Mouse (Mus musculus): ENCODE data around the gene Vps37d.
"Not testable (repeated sequence)": the region's sequence is repeated elsewhere in the genome, so short reads cannot be mapped to it uniquely, and the experiment has no call there.

The Vps37d gene

DNA sequence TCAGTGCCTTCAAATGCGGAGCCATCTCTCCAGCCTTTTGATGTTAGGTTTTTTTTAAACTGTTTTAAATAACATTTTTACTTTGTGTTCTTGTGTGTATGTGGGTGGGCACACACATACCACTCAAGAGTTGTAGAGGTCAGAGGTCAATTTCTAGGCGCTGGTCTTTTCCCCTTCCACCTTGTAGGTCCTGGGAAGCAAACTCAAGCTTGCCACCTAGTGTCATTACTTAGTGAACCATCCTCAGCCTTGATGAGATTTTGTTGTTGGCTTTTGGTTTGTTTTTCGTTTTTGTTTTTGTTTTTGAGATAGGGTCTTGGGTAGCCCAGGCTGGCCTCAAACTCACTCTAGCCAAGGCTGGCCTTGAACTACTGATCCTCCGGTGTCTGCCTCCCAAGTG lies 2.4 kb downstream of the Vps37d start:
- no peak for DNase-seq (ENCODE audit: low spot score in 2 of 2)

DNA sequence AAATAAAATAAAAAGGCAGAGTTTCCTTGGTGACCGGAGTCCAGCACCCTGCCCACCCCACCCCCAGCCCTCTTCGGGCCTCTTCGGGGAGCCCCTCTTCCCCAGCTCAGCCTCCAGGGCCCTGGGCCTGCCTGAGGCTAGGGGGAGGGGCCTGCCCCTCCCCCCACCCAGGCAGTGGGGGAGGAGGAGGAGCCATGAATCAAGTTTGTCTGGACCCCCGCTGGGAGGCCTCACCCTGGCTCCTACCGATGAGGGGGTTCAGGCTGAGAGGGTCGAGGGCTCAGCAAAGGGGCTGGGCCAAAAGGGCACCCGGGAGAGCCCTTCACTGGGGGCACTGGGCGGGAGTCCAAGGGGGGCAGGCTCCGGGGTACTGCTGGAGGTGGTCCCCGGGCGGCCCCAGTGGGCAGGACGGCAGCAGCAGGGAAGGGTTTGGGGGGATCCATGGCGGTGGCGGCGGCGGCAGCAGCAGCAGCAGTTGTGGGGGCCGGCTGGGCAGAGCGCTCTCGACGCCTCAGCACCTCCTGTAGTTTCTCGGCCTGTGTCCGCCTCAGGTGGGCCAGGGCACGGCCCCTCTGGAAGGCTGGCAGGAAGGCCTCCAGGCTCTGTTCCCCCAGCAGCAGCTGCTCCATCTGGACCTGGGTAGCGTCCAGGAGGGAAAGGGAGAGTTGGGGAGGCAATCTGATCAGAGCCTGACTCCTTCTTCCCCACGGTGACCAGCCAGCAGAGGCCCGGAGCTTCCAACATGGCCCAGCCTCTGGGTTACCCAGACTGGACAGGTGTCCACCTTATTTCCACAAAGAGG lies 4.5 kb downstream of the Vps37d start:
- DNase-seq (ENCODE audit: low spot score in 2 of 2): no peak

DNA sequence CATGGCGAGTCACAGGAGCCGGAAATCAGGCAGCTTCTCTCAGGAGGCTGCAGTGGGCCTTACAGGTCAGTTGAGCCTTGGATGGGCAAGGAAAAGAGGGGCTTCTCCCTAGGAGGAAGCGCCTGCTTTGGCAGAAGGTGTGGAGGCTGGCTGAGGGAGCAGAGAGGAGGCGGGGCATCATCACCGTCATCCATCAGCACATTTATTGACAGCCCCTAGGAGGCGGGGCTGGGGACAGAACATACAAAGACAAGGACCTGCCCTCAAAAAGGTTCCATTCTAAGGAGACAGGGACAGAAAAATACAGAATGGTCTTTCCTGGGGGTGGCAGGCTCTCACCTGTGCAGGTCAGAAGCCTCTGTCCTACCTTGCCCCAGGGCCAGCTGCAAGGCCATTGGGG lies 5.3 kb downstream of the Vps37d start:
- DNase-seq (ENCODE audit: low spot score in 2 of 2): no peak

DNA sequence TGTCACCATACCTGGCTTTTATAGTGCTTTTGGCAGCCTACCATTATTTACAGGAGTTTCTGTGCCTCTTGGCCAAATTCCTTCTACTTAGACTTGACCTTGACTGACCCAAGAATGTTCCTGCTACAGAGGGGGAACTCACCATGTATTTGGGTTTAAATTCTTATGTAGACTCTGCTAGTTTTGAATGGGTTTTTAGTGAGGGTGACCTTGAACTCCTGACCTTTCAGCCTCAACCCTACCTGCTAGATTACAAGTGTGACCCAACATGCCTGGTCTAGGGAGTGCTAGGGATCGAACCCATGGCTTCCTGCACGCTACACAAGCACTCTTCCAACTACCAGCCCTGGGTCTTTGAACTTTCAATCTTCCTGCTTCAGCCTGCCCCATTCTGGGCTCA lies 6.0 kb downstream of the Vps37d start:
- DNase-seq (ENCODE audit: low spot score in 2 of 2): no peak

DNA sequence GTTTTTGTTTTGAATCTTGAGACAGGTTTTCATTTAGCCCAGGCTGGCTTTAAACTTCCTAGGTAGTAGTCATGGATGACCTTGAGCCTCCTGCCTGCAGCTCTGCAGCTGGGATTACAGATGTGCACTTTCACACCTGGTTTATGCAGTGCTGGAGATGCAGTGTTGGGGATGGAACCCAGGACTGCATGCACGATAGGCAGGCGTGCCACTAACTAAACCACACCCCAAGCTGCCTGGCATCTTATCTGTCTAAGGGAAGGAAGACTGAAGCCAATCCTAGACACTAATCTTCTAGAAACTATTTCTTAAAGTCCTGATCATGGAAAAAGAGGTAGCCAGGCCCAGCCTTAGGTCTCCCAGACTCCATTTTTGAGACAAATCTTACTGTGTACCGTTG lies 7.6 kb downstream of the Vps37d start:
- DNase-seq (ENCODE audit: low spot score in 2 of 2): no peak

DNA sequence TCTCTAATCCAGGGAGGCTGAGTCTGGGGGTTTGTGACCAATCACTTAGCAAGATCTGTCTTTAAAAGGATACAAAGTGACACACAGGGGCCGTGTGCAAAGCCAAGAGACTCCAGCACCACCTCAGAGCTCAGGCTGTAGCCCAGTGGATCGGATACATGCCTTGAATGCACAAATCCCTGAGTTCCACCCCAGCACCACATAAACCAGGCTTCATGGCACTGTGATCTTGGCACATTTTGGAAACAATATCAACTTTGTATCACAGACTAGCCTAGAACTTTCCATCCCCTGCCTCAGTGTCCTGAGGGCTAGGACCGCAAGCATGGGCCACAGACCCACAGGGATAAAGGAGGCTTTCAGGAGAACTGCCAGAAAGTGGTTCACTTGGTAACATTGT lies 12.1 kb downstream of the Vps37d start:
- DNase-seq (ENCODE audit: low spot score in 2 of 2): no peak

DNA sequence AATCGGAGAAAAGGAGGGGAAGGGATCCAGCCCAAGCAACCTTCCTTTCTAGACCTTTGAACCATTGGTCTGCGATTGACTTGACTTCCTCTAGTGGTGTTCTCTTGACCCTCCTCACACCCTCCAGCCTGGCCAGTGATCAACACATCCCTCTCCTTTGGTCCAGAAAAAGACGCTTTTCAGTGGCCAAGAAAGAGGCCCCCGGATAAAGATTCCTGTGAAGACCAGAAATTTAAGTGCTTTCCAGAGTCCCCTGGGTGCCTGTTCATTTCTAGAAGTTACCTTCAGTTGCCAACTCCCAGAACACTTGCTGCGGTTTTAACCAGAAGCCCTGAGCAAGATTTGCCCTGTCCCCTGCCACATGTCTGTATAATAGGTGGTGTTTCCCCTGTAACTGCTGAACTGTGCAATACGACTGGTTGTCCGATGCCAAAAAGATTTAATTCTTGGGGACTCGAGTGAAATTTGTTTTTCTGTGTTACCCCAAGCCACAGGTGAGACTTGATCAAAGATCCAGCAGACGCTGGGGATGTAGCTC lies 13.1 kb downstream of the Vps37d start, which contains the start of gene Bud23:
Gene Bud23 (minus strand): TSS at position 51 of the 538 bp plus-strand sequence.
- DNase-seq (ENCODE audit: low spot score in 2 of 2): not testable (repeated sequence)

DNA sequence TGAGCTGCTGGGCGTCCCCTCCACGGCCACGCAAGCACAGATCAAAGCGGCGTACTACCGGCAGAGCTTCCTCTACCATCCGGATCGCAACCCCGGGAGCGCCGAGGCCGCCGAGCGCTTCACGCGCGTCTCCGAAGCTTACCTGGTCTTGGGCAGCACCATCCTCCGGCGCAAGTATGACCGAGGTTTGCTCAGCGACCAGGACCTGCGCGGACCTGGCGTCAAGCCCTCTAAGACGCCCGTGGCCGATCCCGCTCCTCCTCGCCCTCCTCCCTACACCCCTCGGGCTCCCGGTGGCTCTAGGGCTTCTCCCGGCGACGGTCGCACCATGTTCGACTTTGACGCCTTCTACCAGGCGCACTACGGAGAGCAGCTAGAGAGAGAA lies 13.7 kb downstream of the Vps37d start:
- DNase-seq (ENCODE audit: low spot score in 2 of 2): no peak

DNA sequence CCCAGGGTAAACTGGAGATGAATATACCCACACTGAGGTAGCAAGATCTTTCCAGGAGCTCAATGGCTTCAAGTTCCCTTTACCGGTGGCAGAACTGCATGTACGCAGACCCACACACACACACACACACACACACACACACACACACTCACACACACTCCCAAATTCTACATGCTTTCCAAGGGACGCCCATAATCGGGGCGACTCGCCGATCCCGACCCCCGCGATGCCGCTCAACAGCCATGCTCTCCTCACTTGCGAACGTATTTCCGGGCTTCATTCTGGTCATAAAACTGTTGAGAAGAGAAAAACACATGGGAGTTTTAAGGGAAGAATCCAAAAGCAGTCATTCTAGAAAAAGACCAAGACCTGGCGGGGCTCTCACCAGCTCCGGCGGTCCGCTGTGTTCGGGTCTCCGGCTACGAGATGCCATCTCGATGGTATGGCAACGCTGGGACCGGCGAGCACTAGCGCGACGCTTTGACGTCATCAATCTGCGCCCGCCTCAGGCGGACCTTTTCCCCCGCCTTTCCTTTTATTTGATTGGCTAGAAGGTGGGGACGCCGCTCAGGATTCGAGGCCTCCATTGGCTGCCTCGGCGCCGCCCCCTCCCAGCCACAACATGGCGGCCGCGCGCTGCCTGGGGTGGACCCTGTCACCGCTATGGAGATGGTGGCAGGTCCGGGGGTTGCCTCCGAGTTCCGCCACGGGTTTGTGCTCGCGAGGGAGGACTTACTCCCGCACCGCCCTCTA lies 14.3 kb downstream of the Vps37d start, which contains the start of gene Dnajc30:
Gene Dnajc30 (plus strand): TSS at position 574 of the 753 bp plus-strand sequence.
- peak; percentile 93 to 98 for DNase-seq (ENCODE audit: low spot score in 2 of 2)

DNA sequence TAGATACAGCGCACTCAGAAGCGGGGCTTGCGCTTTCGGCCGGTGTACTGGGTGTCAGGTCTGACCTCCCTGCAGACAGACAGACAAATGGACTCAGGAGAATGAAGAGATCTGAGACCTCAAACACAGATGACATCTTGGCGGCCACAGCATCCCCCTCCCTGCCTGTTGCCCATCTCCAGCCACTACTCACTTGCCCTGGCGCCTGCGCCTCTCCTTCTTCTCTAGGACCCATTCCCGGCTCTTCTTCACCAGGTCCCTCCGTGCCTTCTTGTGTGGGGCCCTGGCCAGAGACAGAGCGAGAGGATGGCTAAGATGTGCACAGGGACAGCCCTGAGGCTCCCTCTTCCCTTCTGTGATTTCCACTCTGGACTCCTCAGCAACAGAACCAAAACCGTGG lies 24.7 kb downstream of the Vps37d start:
- DNase-seq (ENCODE audit: low spot score in 2 of 2): no peak

DNA sequence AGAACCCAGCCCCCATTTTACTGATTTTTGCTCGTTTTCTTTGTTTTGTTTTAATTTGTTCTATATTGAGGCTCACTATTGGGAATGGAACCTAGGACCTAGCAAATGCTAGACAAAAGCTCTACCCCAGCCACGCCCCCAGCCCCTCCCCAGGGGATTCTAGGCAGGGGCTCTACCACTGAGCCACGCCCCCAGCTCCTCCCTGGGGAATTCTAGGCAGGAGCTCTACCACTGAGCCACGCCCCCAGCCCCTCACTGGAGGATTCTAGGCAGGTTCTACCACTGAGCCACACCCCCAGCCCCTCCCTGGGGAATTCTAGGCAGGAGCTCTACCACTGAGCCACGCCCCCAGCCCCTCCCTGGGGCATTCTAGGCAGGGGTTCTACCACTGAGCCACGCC lies 28.8 kb downstream of the Vps37d start:
- not testable (repeated sequence) for DNase-seq (ENCODE audit: low spot score in 2 of 2)

DNA sequence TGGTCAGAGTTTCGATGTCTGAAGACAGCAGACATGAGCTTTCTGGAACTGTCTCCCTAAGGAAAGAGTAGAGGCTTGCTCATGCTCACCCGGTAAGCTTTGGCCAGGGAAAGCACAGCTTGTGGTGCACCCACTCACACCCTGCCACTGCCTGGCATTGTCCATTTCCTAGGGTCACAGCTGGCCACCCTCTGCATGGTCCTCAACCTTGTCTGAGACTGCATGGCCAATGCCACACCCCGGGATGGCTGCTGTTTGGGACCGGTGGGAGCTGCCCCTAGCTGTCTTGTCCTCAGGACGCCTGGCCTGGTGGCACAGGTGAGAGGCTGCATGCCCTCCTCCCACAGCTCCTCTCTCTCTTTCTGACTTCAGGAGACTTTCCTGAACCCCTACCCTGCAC lies 29.5 kb downstream of the Vps37d start:
- no peak for DNase-seq (ENCODE audit: low spot score in 2 of 2)

DNA sequence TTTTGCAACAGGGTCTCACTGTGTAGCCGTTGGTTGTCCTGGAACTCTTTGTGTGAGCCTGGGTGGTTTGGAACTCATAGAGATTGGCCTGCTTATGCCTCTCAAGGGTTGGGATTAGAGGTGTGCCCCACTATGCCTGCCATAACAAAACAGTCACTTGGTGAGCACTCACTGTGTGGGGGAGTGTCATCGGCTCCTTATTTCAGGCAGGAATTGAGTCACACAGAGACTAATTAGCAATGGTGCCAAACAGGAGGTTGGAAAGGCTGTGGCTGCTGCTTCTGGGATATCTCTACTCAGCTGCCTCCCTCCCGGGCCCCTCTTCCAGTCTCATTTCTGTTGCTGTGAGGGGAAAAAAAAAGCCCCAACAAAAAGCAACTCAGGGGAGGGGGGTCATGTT lies 33.5 kb downstream of the Vps37d start:
- DNase-seq (ENCODE audit: low spot score in 2 of 2): no peak

DNA sequence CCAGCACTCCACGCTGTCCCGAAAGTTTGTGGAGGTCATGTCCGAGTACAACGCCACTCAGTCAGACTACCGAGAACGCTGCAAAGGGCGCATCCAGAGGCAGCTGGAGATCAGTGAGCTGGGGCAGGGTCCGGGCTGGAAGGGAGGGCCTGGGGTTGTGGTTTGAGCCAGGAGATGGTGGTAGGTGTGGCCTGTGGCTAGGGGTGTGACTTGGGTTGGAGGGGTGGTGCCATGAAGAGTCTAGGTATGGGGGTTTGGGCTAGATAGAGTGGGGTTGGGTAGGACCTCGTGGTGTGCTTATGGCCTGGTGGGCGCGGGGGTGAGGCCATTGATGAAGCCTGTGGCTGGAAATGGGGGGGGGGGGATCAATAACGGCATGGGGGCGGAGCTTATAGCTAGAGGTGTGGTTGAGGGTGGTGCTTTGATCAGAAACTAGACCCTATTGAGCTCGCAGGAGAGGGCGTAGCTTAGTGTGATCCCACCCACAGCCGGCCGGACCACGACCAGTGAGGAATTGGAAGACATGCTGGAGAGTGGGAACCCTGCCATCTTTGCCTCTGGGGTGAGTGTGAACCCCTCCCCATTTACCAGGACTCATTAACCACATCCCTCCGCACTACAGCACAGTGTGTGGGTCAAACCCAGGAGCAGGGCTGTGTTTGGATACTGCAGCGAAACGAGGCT lies 35.8 kb downstream of the Vps37d start:
- DNase-seq (ENCODE audit: low spot score in 2 of 2): no peak

DNA sequence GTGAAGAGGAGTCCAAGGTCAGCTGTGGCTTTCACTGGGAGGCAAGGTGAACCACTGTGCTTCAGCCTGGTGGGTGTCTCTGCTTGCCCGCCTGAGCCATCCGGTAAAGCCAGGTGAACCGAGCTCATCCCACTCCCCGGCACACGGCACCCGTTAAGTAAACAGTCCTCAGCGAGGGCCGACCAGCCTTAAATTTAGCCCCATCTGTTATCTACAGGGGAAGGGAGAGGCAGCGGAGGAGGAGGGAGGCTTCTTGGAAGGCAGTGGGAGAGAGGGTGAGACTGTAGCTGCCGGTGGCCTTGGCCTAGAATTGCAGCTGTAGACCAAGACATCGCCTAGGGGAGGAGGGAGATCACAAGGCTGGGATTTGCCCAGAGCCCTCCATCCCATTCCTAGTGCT lies 37.3 kb downstream of the Vps37d start:
- no peak for DNase-seq (ENCODE audit: low spot score in 2 of 2)

DNA sequence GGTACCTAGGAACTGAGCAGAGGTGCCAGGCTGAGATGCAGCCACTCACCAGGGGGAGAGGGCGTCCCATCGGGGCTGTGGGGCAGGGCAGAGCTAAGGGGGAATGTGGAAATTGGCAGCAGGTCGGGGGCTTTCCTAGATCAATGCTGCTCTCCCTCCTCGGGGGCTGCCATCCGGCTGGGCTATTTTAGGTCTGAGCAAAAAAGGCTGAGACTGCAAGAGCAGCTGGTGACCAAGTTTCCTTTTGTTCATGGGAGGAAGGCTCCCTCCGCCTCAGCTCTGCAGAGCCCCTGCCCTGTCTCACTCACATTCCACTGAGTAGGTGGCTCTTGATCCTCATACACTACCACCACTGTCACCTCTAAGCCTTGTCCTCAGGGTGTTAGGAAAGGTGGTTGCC lies 38.0 kb downstream of the Vps37d start:
- no peak for DNase-seq (ENCODE audit: low spot score in 2 of 2)

DNA sequence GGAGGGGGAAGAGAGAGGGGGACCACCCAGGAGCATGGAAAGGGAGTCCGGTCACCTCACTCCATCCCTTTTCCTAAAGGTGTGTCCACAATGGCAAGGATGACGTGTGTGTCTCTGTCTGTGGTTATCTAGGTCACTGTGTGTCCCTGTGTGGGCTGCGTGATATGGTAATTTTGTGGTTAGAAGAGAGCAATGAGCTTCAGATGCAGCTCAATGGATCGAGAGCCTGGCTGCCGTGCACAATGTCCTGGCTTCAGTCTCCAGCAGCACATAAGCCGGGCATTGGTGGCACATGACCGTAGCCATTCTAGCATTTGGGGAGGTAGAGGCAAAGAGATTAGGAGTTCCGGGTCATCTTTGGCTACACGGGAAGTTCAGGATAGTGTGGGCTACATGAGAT lies 38.5 kb downstream of the Vps37d start:
- DNase-seq (ENCODE audit: low spot score in 2 of 2): no peak

DNA sequence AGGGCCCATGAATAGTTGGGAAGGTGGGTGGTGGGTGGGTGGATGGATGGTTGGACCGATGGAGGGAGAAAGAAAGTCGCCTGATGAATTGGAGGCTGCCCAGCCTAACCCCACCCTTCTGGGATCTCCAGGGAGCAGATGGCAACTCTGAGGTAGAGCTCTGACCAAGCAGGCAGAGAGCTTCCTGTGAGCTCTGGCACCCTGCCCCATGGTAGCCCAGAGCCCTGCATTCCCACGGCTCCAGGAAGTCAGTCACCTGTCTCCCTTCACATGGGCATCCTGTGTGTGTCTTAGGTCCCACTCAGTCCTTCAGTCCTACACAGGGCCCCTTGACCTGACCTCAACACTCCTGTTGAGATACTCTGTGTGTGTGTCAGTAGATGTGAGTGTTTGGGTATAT lies 40.1 kb downstream of the Vps37d start:
- no peak for DNase-seq (ENCODE audit: low spot score in 2 of 2)

DNA sequence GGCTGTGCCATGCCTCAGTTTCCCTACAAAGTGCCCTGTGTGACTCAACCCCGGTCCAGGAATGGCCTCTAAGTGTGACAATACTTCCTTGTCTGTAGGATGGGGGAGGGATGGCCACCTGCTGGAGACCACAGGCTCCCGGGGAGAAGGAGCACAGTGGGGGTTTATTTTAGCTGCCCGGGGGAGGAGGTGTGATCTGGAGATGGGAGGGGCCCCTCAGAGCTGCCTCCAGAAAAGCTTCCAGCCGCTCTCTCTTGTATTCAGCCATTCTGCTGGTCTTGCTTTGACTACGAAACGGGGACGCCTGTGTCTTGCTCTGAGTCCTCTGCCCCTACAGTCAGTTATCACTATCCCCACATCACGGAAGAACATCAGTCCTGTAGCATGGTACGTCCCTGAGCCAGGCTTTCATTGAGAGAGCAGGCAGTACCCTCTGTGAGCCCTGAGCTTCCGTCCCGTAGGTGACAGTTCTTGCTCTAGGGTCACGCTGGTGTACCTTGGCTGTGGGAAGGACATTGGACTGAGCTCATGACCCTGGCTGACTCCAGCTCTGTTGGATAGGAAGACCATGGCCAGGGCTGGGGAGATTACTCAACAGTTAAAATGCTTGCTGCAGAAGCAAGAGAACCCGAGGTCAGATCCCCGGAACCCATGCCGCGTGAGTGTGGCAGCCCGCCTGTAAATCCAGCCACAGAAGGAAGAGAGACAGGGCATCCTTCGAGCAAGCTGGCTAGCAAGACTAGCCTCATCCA lies 42.3 kb downstream of the Vps37d start:
- DNase-seq (ENCODE audit: low spot score in 2 of 2): no peak

DNA sequence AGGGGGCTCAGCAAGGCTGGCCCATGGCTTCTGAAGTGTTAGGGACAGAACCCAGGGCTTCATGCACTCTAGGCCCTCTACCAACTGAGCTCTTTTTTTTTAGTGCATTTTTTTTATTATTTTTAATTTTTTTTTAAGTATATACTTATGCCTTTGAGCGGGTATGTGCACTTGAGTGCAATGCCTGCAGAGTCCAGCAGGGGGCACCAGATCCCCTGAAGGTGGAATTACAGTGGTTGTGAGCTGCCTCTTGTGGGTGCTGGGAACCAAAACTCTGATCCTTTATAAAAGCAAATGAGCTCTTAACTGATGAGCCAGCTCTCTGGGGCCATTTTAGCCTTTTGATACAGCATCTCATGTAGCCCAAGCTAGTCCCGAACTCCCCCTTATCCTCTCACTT lies 43.5 kb downstream of the Vps37d start:
- DNase-seq (ENCODE audit: low spot score in 2 of 2): no peak

DNA sequence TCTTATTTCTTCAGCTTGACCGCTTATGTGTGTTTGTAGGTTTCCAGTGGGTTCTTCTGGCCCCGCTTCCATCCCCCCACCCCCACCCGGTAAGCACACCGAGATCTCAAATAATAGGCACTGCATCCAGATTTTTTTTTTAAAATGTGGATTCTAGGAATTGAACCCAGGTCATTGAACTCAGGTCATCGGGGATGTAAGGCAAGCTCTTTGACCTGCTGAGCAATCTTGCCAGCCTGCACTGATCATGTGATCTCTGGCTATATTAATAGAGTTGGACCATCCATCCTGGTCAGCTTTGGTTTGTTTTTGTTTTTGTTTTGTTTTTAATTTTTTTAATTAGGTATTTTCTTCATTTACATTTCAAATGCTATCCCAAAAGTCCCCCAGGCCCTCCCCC lies 45.5 kb downstream of the Vps37d start:
- no peak for DNase-seq (ENCODE audit: low spot score in 2 of 2)
